Mouse (Mus musculus) embryonic facial prominence, embryonic 11.5 days (tissue): ENCODE results near the gene Efhb. TPM values are rescaled to one million over a fixed set of nuclear protein-coding genes. Genes with fewer than 3 reads are reported as not detected.

Experiments used
- ATAC-seq: fragments of 200-750 bp; cut with Nextera tagmentation; replicated peaks from 2 replicates; pipeline ENCODE4 v1.8.0; 2017; ENCODE audit warnings: low read depth; ENCODE audit not compliant: insufficient number of reproducible peaks, low FRiP score, low TSS enrichment
- DNase-seq: peaks from one replicate; pipeline ENCODE4 v3.0.0-alpha.2; 2015; ENCODE audit warnings: low spot score
- H3K27ac ChIP-seq: fragments of 300-500 bp; sonication (generic); replicated peaks from 2 replicates; pipeline ENCODE4 v1.5.1; 2014; ENCODE audit warnings: mild to moderate bottlenecking, low read depth, low read length, control low read depth
- H3K27me3 ChIP-seq: fragments of 300-500 bp; sonication (generic); 2 replicates; pipeline ENCODE4 v1.6.1; 2014; ENCODE audit warnings: mild to moderate bottlenecking, low read length, moderate library complexity, mixed read lengths; ENCODE audit not compliant: control insufficient read depth, insufficient read depth
- H3K36me3 ChIP-seq: fragments of 300-500 bp; sonication (generic); replicated peaks from 2 replicates; pipeline ENCODE4 v1.6.1; 2014; ENCODE audit warnings: low read depth, mild to moderate bottlenecking, low read length, moderate library complexity, mixed read lengths; ENCODE audit not compliant: control insufficient read depth, insufficient read depth
- H3K4me1 ChIP-seq: fragments of 300-500 bp; sonication (generic); 2 replicates; pipeline ENCODE4 v1.6.1; 2014; ENCODE audit warnings: low read length, mixed read lengths; ENCODE audit not compliant: control insufficient read depth, insufficient read depth
- H3K4me2 ChIP-seq: fragments of 300-500 bp; sonication (generic); 2 replicates; pipeline ENCODE4 v1.6.1; 2014; ENCODE audit warnings: low read depth, mild to moderate bottlenecking, control low read depth, low read length, moderate library complexity
- H3K4me3 ChIP-seq: fragments of 300-500 bp; sonication (generic); 2 replicates; pipeline ENCODE4 v1.5.1; 2014; ENCODE audit warnings: low read depth, low read length, control low read depth
- H3K9ac ChIP-seq: fragments of 300-500 bp; sonication (generic); replicated peaks from 2 replicates; pipeline ENCODE4 v1.6.1; 2014; ENCODE audit warnings: mild to moderate bottlenecking, control low read depth, low read length
- H3K9me3 ChIP-seq: fragments of 300-500 bp; sonication (generic); replicated peaks from 2 replicates; pipeline ENCODE4 v1.6.1; 2016; ENCODE audit warnings: mild to moderate bottlenecking, low read length, inconsistent platforms, mixed read lengths; ENCODE audit not compliant: control insufficient read depth
- WGBS: fragments of 180-500 bp; shearing (Covaris S2); extraction: QIAGEN DNeasy Blood & Tissue Kit; methylation state at CpG from one replicate; pipeline ENCODE4 v1.1.7; 2014; 5-methylcytosine and 5-hydroxymethylcytosine counted together
- polyA plus RNA-seq: library from polyadenylated mRNA; unstranded; fragments of >200 nt; fragmentation: Nextera tagmentation; extraction: Ambion mirVana; gene quantifications from 2 replicates; pipeline ENCODE4 v1.2.1, GENCODE M21; 2014

The Efhb gene
- polyA plus RNA-seq, 1 experiment from 2014 or later: 0.38 TPM

DNA sequence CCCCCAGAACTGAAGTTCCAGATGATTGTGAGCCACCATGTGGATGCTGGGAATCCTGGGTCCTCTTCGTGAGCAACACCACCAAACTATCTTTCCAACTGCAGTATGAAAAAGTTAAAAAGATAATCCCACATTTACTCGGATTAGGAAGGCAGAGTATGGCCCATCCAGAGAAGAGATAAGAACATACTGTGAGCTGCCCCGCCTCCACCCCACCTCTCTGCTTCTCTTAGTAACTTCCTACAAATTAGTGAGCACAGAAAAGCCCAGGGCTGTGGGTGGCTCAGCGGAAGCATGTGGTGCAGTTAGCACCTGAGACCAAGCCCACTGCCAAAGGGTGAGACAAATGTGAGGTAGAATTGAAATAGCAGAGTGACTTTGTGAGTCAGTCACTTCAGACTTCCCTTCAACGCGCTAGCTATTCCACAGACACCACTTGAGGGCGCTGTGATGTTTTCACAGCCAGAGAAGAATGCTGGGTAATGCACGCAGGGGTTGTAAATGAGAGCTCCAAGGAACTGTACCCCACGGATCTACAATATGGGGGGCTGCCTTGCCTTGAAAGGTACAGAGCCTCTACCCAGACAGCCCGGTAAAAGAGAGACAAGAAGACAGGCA is 60.3 kb downstream of the Efhb start:
- DNase-seq (peak; percentile 24), ATAC-seq (no peak)
- Histone ChIP-seq H3K27ac (no peak overlapping the region), H3K4me3 (no peak overlapping the region), H3K9me3 (no peaks in the 10 kb centered on the region), H3K9ac (no peak overlapping the region), H3K36me3 (no peaks in the 10 kb centered on the region), H3K4me2 (no peak overlapping the region), H3K4me1 (no peaks in the 10 kb centered on the region), H3K27me3 (no peaks in the 10 kb centered on the region)
- 45% methylated on average over 10 of the region's 10 CpGs for WGBS

DNA sequence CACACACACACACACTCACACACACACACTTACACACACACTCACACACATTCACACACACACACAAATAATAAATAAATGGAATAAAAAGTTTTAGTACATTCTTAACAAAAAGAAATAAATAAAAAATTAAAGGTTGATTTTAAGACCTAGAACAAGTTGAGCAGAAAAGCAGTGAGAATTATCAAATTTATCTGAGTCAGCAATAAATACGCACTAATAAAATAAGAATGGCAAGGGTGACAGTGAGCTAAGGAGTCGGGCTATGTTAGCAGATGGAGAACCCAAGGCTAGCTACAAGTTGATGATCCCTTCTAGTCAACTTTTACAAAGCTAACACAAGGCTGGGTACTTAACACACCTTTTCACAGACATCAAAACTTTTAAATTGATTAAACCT is 69.9 kb downstream of the Efhb start:
- Histone ChIP-seq H3K9me3 (no peaks in the 10 kb centered on the region), H3K4me1 (no peaks in the 10 kb centered on the region), H3K9ac (no peak overlapping the region), H3K36me3 (no peaks in the 10 kb centered on the region), H3K27me3 (no peaks in the 10 kb centered on the region), H3K4me3 (no peak overlapping the region), H3K27ac (no peak overlapping the region), H3K4me2 (no peak overlapping the region)
- ATAC-seq (no peak), DNase-seq (no peak)
- 93% methylated on average over 2 of the region's 2 CpGs for WGBS

DNA sequence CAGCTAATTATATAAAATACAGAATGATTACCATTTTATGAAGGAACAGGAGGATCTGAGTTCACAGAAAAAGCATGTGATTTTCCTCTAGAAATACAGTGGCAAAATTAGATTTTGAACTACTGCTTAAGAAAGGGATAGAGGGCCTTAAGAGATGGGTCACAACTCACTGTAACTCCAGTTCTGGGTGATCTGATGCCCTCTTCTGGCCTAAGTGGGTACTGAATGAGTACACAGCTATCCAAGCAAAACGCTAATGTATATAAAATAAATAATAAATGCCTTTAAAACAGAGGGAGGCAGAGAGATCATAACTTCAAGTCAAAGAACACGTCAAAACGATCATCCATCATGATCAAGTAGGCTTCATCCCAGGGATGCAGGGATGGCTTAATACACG is 73.6 kb downstream of the Efhb start:
- DNase-seq: peak; percentile 38
- 50% methylated on average over 4 of the region's 4 CpGs for WGBS

GRCm38 (mm10) chr17:53387581-53388473 is 75.3 kb downstream of the Efhb start:
- 54% methylated on average over 6 of the region's 6 CpGs for WGBS

More for the DNA sequence above, 73.6 kb downstream of the Efhb start:
- no peaks in the 10 kb centered on the region for H3K9me3 ChIP-seq
- no peaks in the 10 kb centered on the region for H3K36me3 ChIP-seq
- no peak overlapping the region for H3K27ac ChIP-seq
- no peak overlapping the region for H3K4me2 ChIP-seq
- no peaks in the 10 kb centered on the region for H3K27me3 ChIP-seq
- no peak overlapping the region for H3K9ac ChIP-seq
- no peaks in the 10 kb centered on the region for H3K4me1 ChIP-seq
- ATAC-seq: no peak
- no peak overlapping the region for H3K4me3 ChIP-seq

DNA sequence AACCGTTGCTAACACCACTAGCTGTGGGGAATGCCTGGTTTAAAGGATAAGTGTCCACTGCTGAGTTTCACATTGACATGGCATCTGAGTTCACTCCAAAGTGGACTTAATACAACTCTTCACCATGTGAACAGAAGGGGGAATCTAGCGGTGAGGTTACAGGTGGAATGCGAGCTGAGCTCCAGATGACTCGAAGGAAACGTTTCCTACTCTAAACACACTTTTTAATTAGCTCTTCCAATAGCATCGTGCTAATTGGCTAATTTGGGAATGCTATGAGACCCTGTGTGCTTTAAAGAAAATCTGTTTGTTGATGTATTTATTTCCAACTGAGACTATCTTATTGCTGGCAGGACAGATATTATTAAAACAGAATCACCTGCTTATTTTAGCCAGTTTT is 76.3 kb downstream of the Efhb start:
- ATAC-seq: no peak
- 73% methylated on average over 6 of the region's 6 CpGs for WGBS
- Histone ChIP-seq H3K9me3 (no peaks in the 10 kb centered on the region), H3K4me3 (no peak overlapping the region), H3K9ac (no peak overlapping the region), H3K4me1 (no peaks in the 10 kb centered on the region), H3K4me2 (no peak overlapping the region), H3K27me3 (no peaks in the 10 kb centered on the region), H3K27ac (no peak overlapping the region), H3K36me3 (no peaks in the 10 kb centered on the region)
- DNase-seq: no peak

More at GRCm38 (mm10) chr17:53387581-53388473, 75.3 kb downstream of the Efhb start:
- no peaks in the 10 kb centered on the region for H3K9me3 ChIP-seq
- no peak overlapping the region for H3K27ac ChIP-seq
- H3K4me1 ChIP-seq: no peaks in the 10 kb centered on the region
- DNase-seq (peak; percentile 57), ATAC-seq (no peak)
- no peak overlapping the region for H3K9ac ChIP-seq
- no peaks in the 10 kb centered on the region for H3K27me3 ChIP-seq
- no peaks in the 10 kb centered on the region for H3K36me3 ChIP-seq
- H3K4me2 ChIP-seq: no peak overlapping the region
- H3K4me3 ChIP-seq: no peak overlapping the region

DNA sequence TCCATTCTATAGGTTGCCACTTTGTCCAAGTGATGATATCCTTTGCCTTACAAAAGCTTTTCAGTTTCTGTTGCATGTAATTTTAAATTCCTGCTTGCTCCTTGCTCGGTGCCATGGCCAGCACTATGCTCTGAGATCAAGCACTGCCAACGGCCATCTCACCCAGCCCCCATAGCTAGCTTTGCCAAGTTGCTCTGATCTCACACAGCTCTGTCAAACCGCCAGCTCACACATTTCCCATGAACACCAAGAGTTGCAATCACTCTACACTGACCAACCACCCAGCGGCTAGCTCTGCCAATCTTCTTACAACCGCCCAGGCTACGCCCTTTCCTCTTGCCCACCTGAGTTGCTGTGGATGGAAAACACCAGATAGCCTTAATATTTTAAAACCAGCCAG is 99.0 kb downstream of the Efhb start:
- WGBS: 93% methylated on average over 6 of the region's 6 CpGs
- Histone ChIP-seq H3K4me2 (no peak overlapping the region), H3K27me3 (no peaks in the 10 kb centered on the region), H3K9ac (no peak overlapping the region), H3K9me3 (no peaks in the 10 kb centered on the region), H3K36me3 (no peaks in the 10 kb centered on the region), H3K4me3 (no peak overlapping the region), H3K27ac (no peak overlapping the region), H3K4me1 (no peaks in the 10 kb centered on the region)
- no peak for ATAC-seq
- DNase-seq: no peak

Other genes starting within 250 kb of the Efhb start
- gene Rab5a, start 15.9 kb upstream of the Efhb start, polyA plus RNA-seq: 85.0 and 95.6 TPM in 2 replicates
- 0.21 and 0.42 TPM in 2 replicates for gene Pp2d1, start 76.1 kb upstream of the Efhb start, polyA plus RNA-seq
- 2.5 and 3.9 TPM in 2 replicates for gene Kat2b, start 103.5 kb upstream of the Efhb start, polyA plus RNA-seq
- gene Sgo1, start 226.0 kb upstream of the Efhb start, polyA plus RNA-seq: 45.3 and 54.9 TPM in 2 replicates